ENCODE assay signal across 26 mouse cellular contexts in the genomic region with DNA sequence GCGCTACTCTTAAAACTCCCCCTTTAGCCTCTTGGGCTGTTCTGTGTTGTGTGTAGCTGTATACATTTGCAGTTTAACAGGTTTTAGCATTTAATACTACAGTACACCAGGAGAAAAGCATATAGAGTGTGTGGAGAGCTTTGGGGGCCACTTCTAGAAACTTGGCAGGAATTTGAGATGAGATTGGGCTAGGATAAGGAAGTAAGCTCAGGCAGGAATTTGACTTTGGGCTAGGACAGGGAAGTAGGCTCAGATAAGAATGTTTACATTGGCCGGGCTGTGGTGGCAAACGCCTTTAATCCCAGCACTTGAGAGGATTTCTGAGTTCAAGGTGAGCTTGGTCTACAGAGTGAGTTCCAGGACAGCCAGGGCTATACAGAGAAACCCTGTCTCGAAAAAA. TPM values are rescaled to one million over a fixed set of nuclear protein-coding genes. Genes with fewer than 3 reads are reported as not detected.
"Had no signal": no experiment of that assay in that cellular context is flagged by ENCODE, and none has a peak within 500 bp of the region (broad histone marks: within the 10 kb centered on the region; RNA-seq: fewer than 3 reads in every experiment).

No protein-coding gene starts in this region.

- H3K4me3 ChIP-seq: heart, embryonic 10.5 days; heart, embryonic 12.5 days; hindbrain, embryonic 13.5 days; hindbrain, embryonic 15.5 days; kidney, embryonic 15.5 days; limb, embryonic 13.5 days; limb, embryonic 15.5 days had no signal

- H3K27me3 ChIP-seq: heart, embryonic 12.5 days; hindbrain, embryonic 13.5 days; hindbrain, embryonic 15.5 days; kidney, embryonic 15.5 days; limb, embryonic 13.5 days; limb, embryonic 15.5 days had no signal

- H3K27ac ChIP-seq: heart, embryonic 10.5 days; hindbrain, embryonic 13.5 days; hindbrain, embryonic 15.5 days; hindbrain, postnatal 0 days; kidney, embryonic 15.5 days; kidney, postnatal 0 days; limb, embryonic 13.5 days; limb, embryonic 15.5 days had no signal

- ATAC-seq: hindbrain, postnatal 0 days; intestine, embryonic 16.5 days had no signal

- H3K9me3 ChIP-seq: heart, embryonic 10.5 days; heart, embryonic 12.5 days; hindbrain, embryonic 13.5 days; hindbrain, embryonic 15.5 days; kidney, embryonic 15.5 days; limb, embryonic 13.5 days; limb, embryonic 15.5 days had no signal

- H3K4me2 ChIP-seq: heart, embryonic 12.5 days; hindbrain, embryonic 13.5 days; hindbrain, embryonic 15.5 days; kidney, embryonic 15.5 days; limb, embryonic 13.5 days; limb, embryonic 15.5 days had no signal

- H3K9ac ChIP-seq: heart, embryonic 12.5 days; hindbrain, embryonic 13.5 days; hindbrain, embryonic 15.5 days; kidney, embryonic 15.5 days; limb, embryonic 13.5 days; limb, embryonic 15.5 days had no signal

- H3K4me1 ChIP-seq: heart, embryonic 10.5 days; heart, embryonic 12.5 days; hindbrain, embryonic 13.5 days; hindbrain, embryonic 15.5 days; kidney, embryonic 15.5 days; limb, embryonic 13.5 days; limb, embryonic 15.5 days had no signal

- DNase-seq: gastrocnemius, postnatal 14 days; gastrocnemius, postnatal 36 days; heart, adult 18-20 months; heart, postnatal 10 days; heart, postnatal 36 days; kidney, adult 11 months; kidney, adult 2 months; kidney, postnatal 14 days; kidney, postnatal 36 days; layer of hippocampus, adult 9-11 months; layer of hippocampus, postnatal 36 days; left cerebral cortex, postnatal 4 days had no signal

RNA-seq across cellular contexts. Expression of gene Ccdc81, which starts 46.0 kb away (rescaled TPM):
- polyA plus RNA-seq: heart, embryonic 14.5 days; intestine, embryonic 14.5 days; intestine, embryonic 16.5 days; kidney, adult 2 months; large intestine, adult 2 months; limb, embryonic 11.5 days had no signal
